Mouse (Mus musculus) intestine, postnatal 0 days (tissue): ENCODE measurements around the gene Cct3. TPM values are rescaled to one million over a fixed set of nuclear protein-coding genes. Genes with fewer than 3 reads are reported as not detected.
A peak's percentile ranks its signal among the peaks of the same experiment; 100 is the strongest.
"Not testable (repeated sequence)": the region's sequence is repeated elsewhere in the genome, so short reads cannot be mapped to it uniquely, and the experiment has no call there.

Source experiments
- ATAC-seq: fragments of 200-750 bp; cut with Nextera tagmentation; 2 replicates; pipeline ENCODE4 v1.8.0; 2017; ENCODE audit warnings: mild to moderate bottlenecking, moderate TSS enrichment, moderate library complexity
- H3K27ac ChIP-seq: fragments of 300-500 bp; sonication (generic); 2 replicates; pipeline ENCODE4 v1.5.1; 2014; ENCODE audit warnings: mild to moderate bottlenecking, low read depth, low read length, moderate library complexity
- H3K27me3 ChIP-seq: fragments of 300-500 bp; sonication (generic); replicated peaks from 2 replicates; pipeline ENCODE4 v1.6.1; 2014; ENCODE audit warnings: low read length, mixed read lengths; ENCODE audit not compliant: control insufficient read depth, insufficient read depth
- H3K36me3 ChIP-seq: fragments of 300-500 bp; sonication (generic); 2 replicates; pipeline ENCODE4 v1.6.1; 2014; ENCODE audit warnings: mild to moderate bottlenecking, moderate library complexity; ENCODE audit not compliant: control insufficient read depth, insufficient read depth
- H3K4me1 ChIP-seq: fragments of 300-500 bp; sonication (generic); replicated peaks from 2 replicates; pipeline ENCODE4 v1.6.1; 2014; ENCODE audit warnings: antibody characterized with exemption, low read length, mixed read lengths; ENCODE audit not compliant: control insufficient read depth, insufficient read depth
- H3K4me2 ChIP-seq: fragments of 300-500 bp; sonication (generic); replicated peaks from 2 replicates; pipeline ENCODE4 v1.6.1; 2014; ENCODE audit warnings: low read depth, mild to moderate bottlenecking, moderate library complexity
- H3K4me3 ChIP-seq: fragments of 300-500 bp; sonication (generic); 2 replicates; pipeline ENCODE4 v1.5.1; 2014; ENCODE audit warnings: low read depth, low read length
- H3K9ac ChIP-seq: fragments of 300-500 bp; sonication (generic); 2 replicates; pipeline ENCODE4 v1.6.1; 2014; ENCODE audit warnings: mild to moderate bottlenecking, low read depth, low read length
- H3K9me3 ChIP-seq: fragments of 300-500 bp; sonication (generic); 2 replicates; pipeline ENCODE4 v1.6.1; 2016; ENCODE audit warnings: mixed run types; ENCODE audit not compliant: control insufficient read depth
- CTCF ChIP-seq: sonication (generic); IDR thresholded peaks from 2 replicates; pipeline ENCODE4 v1.5.1; 2016; ENCODE audit warnings: low read depth, mild to moderate bottlenecking, control low read depth, antibody characterized with exemption, moderate library complexity
- WGBS: fragments of 180-500 bp; shearing (Covaris S2); extraction: QIAGEN DNeasy Blood & Tissue Kit; methylation state at CpG from one replicate; pipeline ENCODE4 v1.1.7; 2014; 5-methylcytosine and 5-hydroxymethylcytosine counted together
- polyA plus RNA-seq: library from polyadenylated mRNA; unstranded; fragments of >200 nt; fragmentation: Nextera tagmentation; extraction: Ambion mirVana; gene quantifications from 2 replicates; pipeline ENCODE4 v1.2.1, GENCODE M21; 2015

Gene Cct3
- polyA plus RNA-seq, 1 experiment from 2014 or later: 175 TPM

- 30% methylated on average over 4 of the region's 4 CpGs for WGBS
- Histone ChIP-seq H3K4me3 (no peak overlapping the region), H3K27ac (no peak overlapping the region), H3K27me3 (peaks cover 21% of the 10 kb centered on the region), H3K4me1 (no peaks in the 10 kb centered on the region), H3K4me2 (no peak overlapping the region), H3K9ac (no peak overlapping the region), H3K36me3 (peaks cover 40% of the 10 kb centered on the region), H3K9me3 (no peaks in the 10 kb centered on the region)
- ATAC-seq: 0 out of 2 replicates have a peak, but pooled peaks have one; percentile 31
- no peak for TF ChIP-seq CTCF
Observed at GRCm38 (mm10) chr3:88363700-88364099, 66.8 kb downstream of the Cct3 start.

DNA sequence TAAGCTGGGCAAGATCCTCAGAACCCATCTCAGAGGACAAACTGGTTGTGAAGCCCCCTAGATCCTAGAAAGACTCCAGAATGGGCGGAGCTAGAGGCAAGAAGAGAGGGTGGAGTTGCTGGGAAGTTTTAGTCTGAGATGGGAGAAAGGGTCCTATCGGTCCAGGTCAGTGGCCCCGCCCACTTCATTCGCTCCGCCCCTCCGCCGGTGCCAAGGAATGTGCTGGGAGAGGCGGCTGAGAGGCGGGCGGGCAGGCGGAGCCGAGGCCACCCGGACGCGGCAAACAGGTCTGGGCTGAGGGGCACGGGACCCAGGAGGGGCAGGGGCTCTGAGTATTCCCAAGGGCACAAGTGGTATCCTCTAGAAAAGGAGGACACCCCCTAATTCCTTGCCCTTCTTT lies 67.4 kb downstream of the Cct3 start, which contains the start of gene Paqr6:
TSS of gene Paqr6 (plus strand) at position 248 of the 400 bp plus-strand sequence.
- H3K9ac ChIP-seq: no peak within 1 kb of the TSS
- ATAC-seq: no peak
- H3K36me3 ChIP-seq: peaks cover 33% of the 10 kb centered on the region
- peak within 1 kb of the TSS; percentile 45 for H3K4me2 ChIP-seq
- no peaks in the 10 kb centered on the region for H3K4me1 ChIP-seq
- H3K9me3 ChIP-seq: no peaks in the 10 kb centered on the region
- WGBS: 6% methylated on average over 16 of the region's 16 CpGs
- H3K4me3 ChIP-seq: 0 out of 2 replicates have a peak within 1 kb of the TSS, but pooled peaks have one; percentile 13
- no peak for TF ChIP-seq CTCF
- H3K27me3 ChIP-seq: peaks cover 21% of the 10 kb centered on the region
- H3K27ac ChIP-seq: no peak within 1 kb of the TSS

GRCm38 (mm10) chr3:88365705-88366361 lies 68.9 kb downstream of the Cct3 start:
- Histone ChIP-seq H3K4me1 (no peaks in the 10 kb centered on the region), H3K36me3 (peaks cover 18% of the 10 kb centered on the region), H3K9me3 (0 out of 2 replicates have a peak, but pooled peaks cover 5% of the 10 kb centered on the region), H3K27ac (no peak overlapping the region), H3K4me2 (no peak overlapping the region), H3K9ac (no peak overlapping the region), H3K27me3 (peaks cover 21% of the 10 kb centered on the region), H3K4me3 (no peak overlapping the region)
- no peak for ATAC-seq
- TF ChIP-seq CTCF: peak; percentile 12; the same call in 1 of the 2 replicates
- WGBS: 51% methylated on average over 34 of the region's 34 CpGs

DNA sequence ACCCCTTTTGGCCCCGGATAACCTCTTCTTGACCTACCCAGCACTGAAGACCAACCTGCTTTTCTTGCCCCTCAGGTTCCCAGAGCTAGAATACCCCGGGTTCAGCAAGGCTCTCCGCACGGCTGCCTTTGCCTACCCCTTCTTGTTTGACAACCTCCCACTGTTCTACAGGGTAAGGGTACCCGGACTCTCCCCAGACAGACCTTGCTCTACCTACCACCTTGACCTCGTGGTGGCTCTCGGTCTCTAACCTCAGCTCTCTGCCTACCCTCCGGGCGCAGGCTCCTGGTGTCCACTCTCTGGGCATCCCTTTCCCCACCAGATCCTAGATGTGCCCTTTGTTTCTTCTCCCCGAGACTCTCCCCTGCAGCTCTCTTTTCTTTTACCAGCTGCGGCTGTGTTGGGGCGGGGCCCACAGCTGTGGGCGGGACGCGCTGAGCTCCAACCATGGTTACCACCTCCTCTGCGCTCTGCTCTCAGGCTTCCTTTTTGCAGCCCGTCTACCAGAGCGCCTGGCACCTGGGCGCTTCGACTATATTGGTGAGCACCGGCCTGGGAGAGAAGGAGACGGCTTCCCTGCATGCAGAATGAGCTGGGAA lies 70.0 kb downstream of the Cct3 start:
- not testable (repeated sequence) for H3K9ac ChIP-seq, H3K4me1 ChIP-seq, H3K36me3 ChIP-seq, H3K9me3 ChIP-seq, H3K4me3 ChIP-seq, H3K27ac ChIP-seq
- ATAC-seq: peak; percentile 56
- Histone ChIP-seq H3K4me2 (peak overlapping the region; percentile 48), H3K27me3 (peaks cover 21% of the 10 kb centered on the region)
- 6% methylated on average over 19 of the region's 22 CpGs for WGBS

DNA sequence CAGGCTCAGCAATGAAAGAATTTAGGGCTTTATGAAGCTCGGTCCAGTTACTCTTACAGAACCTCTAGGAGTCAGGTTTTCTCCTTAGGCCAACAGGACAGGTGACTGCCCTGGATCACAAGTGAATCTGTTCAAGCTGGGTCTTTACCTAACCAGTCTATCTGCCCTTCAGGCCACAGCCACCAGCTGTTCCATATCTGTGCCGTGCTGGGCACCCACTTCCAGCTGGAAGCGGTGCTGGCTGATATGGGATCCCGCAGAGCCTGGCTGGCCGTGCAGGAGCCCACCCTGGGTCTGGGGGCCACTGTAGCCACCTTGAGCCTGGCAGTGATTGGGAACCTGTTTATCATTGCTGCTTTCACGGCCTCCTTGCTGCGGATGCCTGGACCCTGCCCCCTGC lies 70.6 kb downstream of the Cct3 start:
- Histone ChIP-seq H3K27me3 (peaks cover 21% of the 10 kb centered on the region), H3K4me2 (peak overlapping the region; percentile 48; the same call in 1 of the 2 replicates)
- not testable (repeated sequence) for H3K27ac ChIP-seq, ATAC-seq, H3K4me1 ChIP-seq, H3K9ac ChIP-seq, H3K4me3 ChIP-seq, H3K36me3 ChIP-seq, H3K9me3 ChIP-seq
- WGBS: 42% methylated on average over 3 of the region's 7 CpGs

GRCm38 (mm10) chr3:88368511-88368910 lies 71.6 kb downstream of the Cct3 start:
- peaks cover 21% of the 10 kb centered on the region for H3K27me3 ChIP-seq
- not testable (repeated sequence) for H3K27ac ChIP-seq, H3K4me2 ChIP-seq, H3K4me3 ChIP-seq, ATAC-seq, H3K4me1 ChIP-seq, H3K36me3 ChIP-seq, H3K9ac ChIP-seq, H3K9me3 ChIP-seq
- WGBS: 87% methylated on average over 7 of the region's 7 CpGs

Other genes with a start within 250 kb of the Cct3 start
- 109 and 118 TPM in 2 replicates for gene Naxe, start 238.6 kb upstream of the Cct3 start, polyA plus RNA-seq
- not detected in 2 replicates for gene Ttc24, start 218.8 kb upstream of the Cct3 start, polyA plus RNA-seq
- 4.3 TPM in 2 replicates for gene Iqgap3, start 215.1 kb upstream of the Cct3 start, polyA plus RNA-seq
- 15.8 and 16.2 TPM in 2 replicates for gene Mef2d, start 154.7 kb upstream of the Cct3 start, polyA plus RNA-seq
- 0.60 and 0.65 TPM in 2 replicates for gene Rhbg, start 42.4 kb upstream of the Cct3 start, polyA plus RNA-seq
- gene Gm38392, start 9.9 kb upstream of the Cct3 start, polyA plus RNA-seq: 0.13 and 0.18 TPM in 2 replicates
- 6.1 and 7.2 TPM in 2 replicates for gene Tsacc, start 117 bp upstream of the Cct3 start, polyA plus RNA-seq
- gene Glmp, start 27.9 kb downstream of the Cct3 start, polyA plus RNA-seq: 589 and 649 TPM in 2 replicates
- gene Tmem79, start 39.0 kb downstream of the Cct3 start, polyA plus RNA-seq: 13.5 and 14.0 TPM in 2 replicates
- gene Smg5, start 39.1 kb downstream of the Cct3 start, polyA plus RNA-seq: 12.6 and 13.7 TPM in 2 replicates
- 2.3 and 3.3 TPM in 2 replicates for gene Paqr6, start 67.5 kb downstream of the Cct3 start, polyA plus RNA-seq
- gene Bglap3, start 75.6 kb downstream of the Cct3 start, polyA plus RNA-seq: 72.5 and 81.0 TPM in 2 replicates
- not detected in 2 replicates for gene Bglap2, start 81.6 kb downstream of the Cct3 start, polyA plus RNA-seq
- gene Bglap, start 87.3 kb downstream of the Cct3 start, polyA plus RNA-seq: not detected in 2 replicates
- gene Pmf1, start 113.2 kb downstream of the Cct3 start, polyA plus RNA-seq: 61.2 and 62.5 TPM in 2 replicates
- gene Slc25a44, start 128.0 kb downstream of the Cct3 start, polyA plus RNA-seq: 30.4 and 31.7 TPM in 2 replicates
- 93.1 and 101 TPM in 2 replicates for gene Sema4a, start 164.1 kb downstream of the Cct3 start, polyA plus RNA-seq
- 92.5 and 96.5 TPM in 2 replicates for gene Lmna, start 212.8 kb downstream of the Cct3 start, polyA plus RNA-seq
- 2.8 TPM in 2 replicates for gene Mex3a, start 235.3 kb downstream of the Cct3 start, polyA plus RNA-seq